Mouse (Mus musculus): Measurements from ENCODE around the gene Gm49368. TPM values are rescaled to one million over a fixed set of nuclear protein-coding genes. Genes with fewer than 3 reads are reported as not detected.
"Not testable (repeated sequence)": the region's sequence is repeated elsewhere in the genome, so short reads cannot be mapped to it uniquely, and the experiment has no call there.

The Gm49368 gene
- total RNA-seq, 2 experiments from 2014 or later: not detected

GRCm38 (mm10) chr7:128032989-128033293 lies 29.5 kb upstream of the Gm49368 start:
- TF ChIP-seq CTCF (IDR thresholded peaks at IDR 0.05): no peak
- DNase-seq: no peak
- Histone ChIP-seq H3K27ac (no peak overlapping the region), H3K4me3 (no peak overlapping the region)
- intact Hi-C loops (cut with DNase I): no loop called here

- no peak overlapping the region for H3K27ac ChIP-seq
- H3K4me3 ChIP-seq: no peak overlapping the region
- intact Hi-C loops (cut with DNase I): no loop called here
- DNase-seq: no peak
- TF ChIP-seq CTCF (IDR thresholded peaks at IDR 0.05): no peak
Observed at GRCm38 (mm10) chr7:128033616-128034015, 28.9 kb upstream of the Gm49368 start.

GRCm38 (mm10) chr7:128042161-128042820 lies 20.2 kb upstream of the Gm49368 start:
- H3K4me3 ChIP-seq; H3K27ac ChIP-seq; intact Hi-C loops (cut with DNase I); DNase-seq: not testable (repeated sequence)

GRCm38 (mm10) chr7:128044142-128044785 lies 18.2 kb upstream of the Gm49368 start:
- Histone ChIP-seq H3K27ac (no peak overlapping the region), H3K4me3 (no peak overlapping the region)
- peak; percentile 29 for DNase-seq
- peak; percentile 34; the same call in 1 of the 2 replicates for TF ChIP-seq CTCF (IDR thresholded peaks at IDR 0.05)
- intact Hi-C loops (cut with DNase I): no loop called here

- TF ChIP-seq CTCF (IDR thresholded peaks at IDR 0.05): no peak
- no peak overlapping the region for H3K4me3 ChIP-seq
- no peak for DNase-seq
- H3K27ac ChIP-seq: no peak overlapping the region
- intact Hi-C loops (cut with DNase I): no loop called here
Observed at GRCm38 (mm10) chr7:128045640-128046039, 16.8 kb upstream of the Gm49368 start.

- Histone ChIP-seq H3K27ac (no peak overlapping the region), H3K4me3 (no peak overlapping the region)
- TF ChIP-seq CTCF (IDR thresholded peaks at IDR 0.05): no peak
- DNase-seq: no peak
- intact Hi-C loops (cut with DNase I): no loop called here
Observed at GRCm38 (mm10) chr7:128048819-128049218, 13.7 kb upstream of the Gm49368 start.

- DNase-seq: no peak
- no peak overlapping the region for H3K4me3 ChIP-seq
- H3K27ac ChIP-seq: no peak overlapping the region
- intact Hi-C loops (cut with DNase I): no loop called here
- TF ChIP-seq CTCF (IDR thresholded peaks at IDR 0.05): no peak
Observed at GRCm38 (mm10) chr7:128049254-128049653, 13.2 kb upstream of the Gm49368 start.

GRCm38 (mm10) chr7:128050739-128051138 lies 11.7 kb upstream of the Gm49368 start:
- peak; percentile 30 for DNase-seq
- H3K4me3 ChIP-seq: no peak overlapping the region
- intact Hi-C loops (cut with DNase I): no loop called here
- no peak for TF ChIP-seq CTCF (IDR thresholded peaks at IDR 0.05)
- H3K27ac ChIP-seq: no peak overlapping the region

- no peak for TF ChIP-seq CTCF (IDR thresholded peaks at IDR 0.05)
- no peak for DNase-seq
- H3K27ac ChIP-seq: no peak overlapping the region
- no peak overlapping the region for H3K4me3 ChIP-seq
- intact Hi-C loops (cut with DNase I): no loop called here
Observed at GRCm38 (mm10) chr7:128053061-128053460, 9.4 kb upstream of the Gm49368 start.

- intact Hi-C loops (cut with DNase I): no loop called here
- H3K27ac ChIP-seq: no peak overlapping the region
- no peak for DNase-seq
- H3K4me3 ChIP-seq: no peak overlapping the region
- TF ChIP-seq CTCF (IDR thresholded peaks at IDR 0.05): no peak
Observed at GRCm38 (mm10) chr7:128056917-128057444, 5.5 kb upstream of the Gm49368 start.

GRCm38 (mm10) chr7:128057860-128058259 lies 4.6 kb upstream of the Gm49368 start:
- intact Hi-C loops (cut with DNase I): no loop called here
- no peak for DNase-seq
- no peak overlapping the region for H3K27ac ChIP-seq
- no peak for TF ChIP-seq CTCF (IDR thresholded peaks at IDR 0.05)
- no peak overlapping the region for H3K4me3 ChIP-seq

- DNase-seq: peak; percentile 27
- intact Hi-C loops (cut with DNase I): no loop called here
- Histone ChIP-seq H3K27ac (no peak overlapping the region), H3K4me3 (no peak overlapping the region)
- no peak for TF ChIP-seq CTCF (IDR thresholded peaks at IDR 0.05)
Observed at GRCm38 (mm10) chr7:128058576-128058975, 3.9 kb upstream of the Gm49368 start.

GRCm38 (mm10) chr7:128059091-128059490 lies 3.4 kb upstream of the Gm49368 start:
- H3K27ac ChIP-seq: no peak overlapping the region
- H3K4me3 ChIP-seq: no peak overlapping the region
- intact Hi-C loops (cut with DNase I): no loop called here
- no peak for TF ChIP-seq CTCF (IDR thresholded peaks at IDR 0.05)
- no peak for DNase-seq

Measured in gastrocnemius, adult 2 months (tissue).